Comparison of ENCODE assay signal across 26 mouse cellular contexts in genomic region chr4:28703356-28703755, GRCm38 (mm10).
"Had no signal": no experiment of that assay in that cellular context is flagged by ENCODE, and none has a peak within 500 bp of the region (broad histone marks: within the 10 kb centered on the region; RNA-seq: fewer than 3 reads in every experiment).

No protein-coding gene starts in this region.

- H3K27me3 ChIP-seq: heart, embryonic 13.5 days; heart, embryonic 15.5 days; hindbrain, embryonic 13.5 days; hindbrain, embryonic 15.5 days; intestine, embryonic 15.5 days; limb, embryonic 15.5 days; liver, embryonic 12.5 days had no signal

- H3K4me2 ChIP-seq: heart, embryonic 11.5 days; heart, embryonic 13.5 days; heart, embryonic 15.5 days; hindbrain, embryonic 13.5 days; hindbrain, embryonic 15.5 days; intestine, embryonic 15.5 days; limb, embryonic 15.5 days; liver, embryonic 12.5 days had no signal

- H3K27ac ChIP-seq: gastrocnemius, adult 2 months; heart, adult 2 months; heart, embryonic 13.5 days; heart, embryonic 15.5 days; hindbrain, embryonic 13.5 days; hindbrain, embryonic 15.5 days; hindbrain, postnatal 0 days; intestine, embryonic 15.5 days; limb, embryonic 15.5 days; liver, embryonic 12.5 days; liver, embryonic 14.5 days had no signal

- ATAC-seq: hindbrain, postnatal 0 days; inflammation-experienced regulatory T-cells, adult 6 months; intestine, embryonic 15.5 days; intestine, postnatal 0 days; liver, embryonic 12.5 days had no signal

- H3K9me3 ChIP-seq: heart, embryonic 13.5 days; heart, embryonic 15.5 days; hindbrain, embryonic 13.5 days; hindbrain, embryonic 15.5 days; intestine, embryonic 15.5 days; limb, embryonic 15.5 days; liver, embryonic 12.5 days had no signal

- H3K4me3 ChIP-seq: gastrocnemius, adult 2 months; heart, adult 2 months; heart, embryonic 13.5 days; heart, embryonic 15.5 days; hindbrain, embryonic 13.5 days; hindbrain, embryonic 15.5 days; intestine, embryonic 15.5 days; limb, embryonic 15.5 days; liver, embryonic 12.5 days had no signal

- H3K9ac ChIP-seq: heart, embryonic 13.5 days; heart, embryonic 15.5 days; hindbrain, embryonic 13.5 days; hindbrain, embryonic 15.5 days; intestine, embryonic 15.5 days; limb, embryonic 15.5 days; liver, embryonic 12.5 days; liver, embryonic 14.5 days had no signal

- H3K36me3 ChIP-seq: heart, embryonic 13.5 days; heart, embryonic 15.5 days; hindbrain, embryonic 13.5 days; hindbrain, embryonic 15.5 days; intestine, embryonic 15.5 days; limb, embryonic 15.5 days; liver, embryonic 12.5 days had no signal

- H3K4me1 ChIP-seq: heart, embryonic 13.5 days; heart, embryonic 15.5 days; hindbrain, embryonic 13.5 days; hindbrain, embryonic 15.5 days; intestine, embryonic 15.5 days; limb, embryonic 15.5 days; liver, embryonic 12.5 days had no signal

- DNase-seq: gastrocnemius, adult 2 months; gastrocnemius, postnatal 10 days; gastrocnemius, postnatal 36 days; heart, adult 11 months; heart, adult 2 months; heart, postnatal 14 days; heart, postnatal 36 days; kidney, adult 18-20 months; kidney, adult 8-10 months; kidney, postnatal 10 days; kidney, postnatal 36 days; layer of hippocampus, adult 9-11 months; layer of hippocampus, postnatal 36 days; lung, adult 18-20 months had no signal
